Mouse (Mus musculus) G1E (cell line): ENCODE measurements around the gene Abat.

Source experiments
- CTCF ChIP-seq: IDR thresholded peaks from 2 replicates; pipeline ENCODE4 v1.5.1; 2012; ENCODE audit warnings: low read depth, low read length, inconsistent platforms, mixed read lengths
- GATA1 ChIP-seq: IDR thresholded peaks from 2 replicates; pipeline ENCODE4 v1.6.1; 2012; ENCODE audit warnings: borderline replicate concordance, low read length, inconsistent platforms, mixed read lengths
- POLR2AphosphoS5 ChIP-seq: IDR thresholded peaks from 2 replicates; pipeline ENCODE4 v1.6.1; 2012; ENCODE audit warnings: low read depth, low read length, inconsistent platforms; ENCODE audit not compliant: insufficient replicate concordance
- TAL1 ChIP-seq: conservative IDR thresholded peaks from 2 replicates; pipeline ENCODE4 v1.6.1; 2012; ENCODE audit warnings: low read depth, low read length, inconsistent platforms, mixed read lengths

DNA sequence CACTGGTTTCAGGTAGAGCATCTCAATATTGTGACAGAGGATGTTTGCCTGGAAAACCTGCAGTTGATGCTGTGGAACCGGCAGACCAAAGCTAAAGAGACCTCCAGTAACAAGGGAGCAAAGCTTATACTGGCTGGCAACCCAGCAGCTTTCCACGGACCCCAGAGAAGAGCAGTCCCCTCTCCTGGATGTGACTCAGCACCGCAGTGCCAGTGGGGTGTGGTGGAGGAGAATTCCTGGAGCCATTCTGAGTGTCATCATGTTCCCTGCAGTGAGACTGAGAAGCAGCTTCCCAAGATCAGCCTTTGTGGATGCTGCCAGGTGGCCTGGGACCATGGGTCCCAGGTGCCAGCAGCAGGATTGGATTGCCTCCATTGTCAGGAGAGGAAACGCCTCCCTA, 99.8 kb downstream of the Abat start:
- TF ChIP-seq CTCF (no peak), GATA1 (no peak), POLR2AphosphoS5 (no peak), TAL1 (no peak)
